Mouse (Mus musculus) spleen, postnatal 10 days (tissue): ENCODE measurements at regions not wholly inside any gene's neighbourhood (a gene's known extent, or its start where the extent isn't known, plus 50 kb on each side); places are given as distances from the start of the nearest gene placed in this dataset.

ENCODE experiments used
- DNase-seq, 2 experiments: peaks; one replicate each; pipeline ENCODE4 v3.0.0; 2021 to 2022; ENCODE audit warnings: low spot score in 2 of 2

DNA sequence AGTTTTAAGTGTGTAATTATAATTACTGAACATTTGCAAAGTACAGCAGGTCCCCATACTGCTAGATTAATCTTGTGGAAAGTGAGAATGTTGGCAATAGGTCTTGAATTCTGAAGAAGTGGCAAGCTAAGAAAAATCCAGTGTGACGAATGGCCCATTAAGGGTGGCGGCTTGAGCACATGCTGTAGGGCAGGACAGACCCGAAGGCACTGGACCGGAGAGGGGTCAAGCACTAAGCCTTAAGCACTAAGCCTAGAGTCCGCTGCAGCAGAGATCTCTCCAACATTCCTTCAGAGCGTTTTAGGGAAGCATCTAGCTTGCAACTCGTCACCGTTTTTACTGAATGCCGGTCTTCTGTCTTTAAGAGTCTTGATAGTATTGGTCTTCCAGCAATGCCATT lies 105.6 kb downstream of the Aldh8a1 start:
- DNase-seq: no peak

DNA sequence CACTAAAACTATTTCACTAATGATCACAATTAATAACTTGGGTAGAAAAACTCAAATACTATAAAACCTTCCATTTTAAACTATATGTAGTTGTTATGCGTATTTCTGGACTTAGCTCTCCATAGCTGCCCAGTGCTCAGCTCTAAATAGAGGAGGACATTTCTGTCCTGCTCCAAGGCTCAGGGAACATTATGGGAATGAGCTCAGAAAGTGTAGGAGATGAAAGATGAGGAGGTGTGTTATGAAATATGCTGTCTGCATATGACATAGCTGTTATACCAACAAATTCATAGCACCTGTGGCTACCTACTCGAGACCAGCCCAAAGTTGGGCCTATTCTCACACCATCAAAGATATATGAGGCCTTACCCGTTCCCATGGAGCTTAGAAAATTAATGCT lies 106.3 kb downstream of the Aldh8a1 start:
- DNase-seq: no peak

DNA sequence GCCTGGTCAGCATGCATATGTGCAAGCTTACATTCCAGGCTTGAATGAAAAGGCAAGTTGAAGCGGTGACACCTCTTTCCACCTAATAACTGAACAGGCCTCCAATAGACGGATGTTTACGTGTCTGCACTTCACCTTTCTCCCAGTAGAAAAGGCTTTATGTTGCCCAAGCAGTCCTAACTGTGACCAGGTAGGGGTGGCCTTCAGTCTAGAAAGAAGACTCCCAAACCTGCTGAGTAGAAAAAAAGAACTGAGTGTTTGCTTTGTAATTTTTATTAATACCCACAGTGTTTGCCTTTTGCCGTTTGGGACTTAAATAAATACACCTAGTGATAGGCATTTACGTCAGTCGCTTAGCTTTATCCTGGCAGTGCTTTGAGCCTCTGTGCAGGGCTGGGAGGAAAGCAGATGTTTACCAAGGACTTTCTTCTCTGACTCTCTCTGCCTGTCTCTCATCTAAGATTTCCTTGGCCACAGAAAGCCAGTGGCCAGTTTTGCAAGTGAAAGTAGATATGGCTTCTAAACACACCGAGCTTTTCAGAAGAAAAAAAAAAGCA lies 104.5 kb upstream of the 1700020N01Rik start:
- DNase-seq: no peak

DNA sequence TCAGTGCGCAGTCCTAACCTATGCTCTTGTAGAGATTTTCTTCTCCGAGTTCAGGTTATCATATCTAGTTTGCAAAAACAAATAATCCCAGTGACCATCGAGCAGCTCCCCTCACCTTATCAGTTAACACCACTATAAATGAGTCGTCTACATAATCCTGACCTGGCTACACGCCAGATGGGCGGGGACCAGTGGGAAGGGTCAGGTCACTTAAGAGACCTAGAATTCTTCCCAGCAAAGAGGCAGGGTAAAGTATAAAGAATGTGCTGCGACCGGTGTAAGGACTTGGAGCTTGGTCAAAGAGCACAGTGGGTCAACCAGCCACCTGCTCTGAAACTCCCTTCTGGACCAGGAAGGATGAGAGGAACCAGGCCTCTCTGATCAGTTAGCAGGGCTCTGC lies 102.0 kb upstream of the 1700020N01Rik start:
- no peak for DNase-seq

DNA sequence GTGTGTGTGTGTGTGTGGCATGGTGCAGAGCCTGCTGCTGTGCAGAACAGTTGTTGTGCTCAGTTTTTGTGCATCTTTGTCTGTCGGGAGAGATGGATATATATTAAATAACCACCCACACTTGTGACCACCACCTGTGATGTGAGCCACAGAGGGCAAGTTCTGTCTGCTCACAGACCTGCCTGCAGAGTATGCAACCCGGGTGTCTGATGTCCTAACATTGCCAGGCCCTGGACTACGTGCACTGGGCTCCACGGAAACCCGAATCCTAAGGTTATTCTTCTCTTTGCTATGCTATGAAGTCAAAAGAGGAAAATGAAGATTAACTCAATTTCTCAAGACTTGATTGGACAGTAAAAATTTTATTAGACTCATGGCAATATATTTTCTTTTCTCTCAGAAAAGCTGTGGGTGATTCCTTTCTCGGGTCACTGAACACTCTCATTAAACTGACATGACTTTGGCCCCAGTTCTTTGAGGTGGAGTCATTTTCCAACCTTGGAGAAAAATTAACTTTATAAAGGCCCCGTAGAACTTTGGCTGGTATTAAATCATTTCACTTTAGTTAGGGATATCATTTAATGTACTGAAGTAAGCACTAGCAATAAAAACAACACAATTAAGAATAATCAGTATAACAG lies 100.6 kb upstream of the 1700020N01Rik start:
- no peak for DNase-seq

DNA sequence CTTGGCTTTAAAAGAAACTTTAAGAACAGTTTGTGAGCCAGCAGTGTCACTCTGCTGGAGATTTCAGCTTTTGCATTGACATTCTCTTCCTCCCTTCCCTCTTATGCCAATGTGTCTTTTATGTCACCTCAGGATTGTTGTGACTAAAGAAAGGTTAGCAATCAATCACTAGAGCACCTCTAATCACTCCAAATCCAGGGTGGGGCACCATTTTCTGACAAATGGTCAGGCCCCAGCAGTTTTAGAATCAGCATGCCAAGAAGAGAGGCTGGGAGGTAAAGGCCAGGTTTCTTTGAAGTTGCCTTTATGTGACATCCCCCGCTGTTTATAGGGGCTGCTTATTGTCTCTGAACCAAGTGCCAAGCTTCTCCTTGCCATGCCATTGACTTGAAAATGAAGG lies 98.4 kb upstream of the 1700020N01Rik start:
- no peak for DNase-seq

DNA sequence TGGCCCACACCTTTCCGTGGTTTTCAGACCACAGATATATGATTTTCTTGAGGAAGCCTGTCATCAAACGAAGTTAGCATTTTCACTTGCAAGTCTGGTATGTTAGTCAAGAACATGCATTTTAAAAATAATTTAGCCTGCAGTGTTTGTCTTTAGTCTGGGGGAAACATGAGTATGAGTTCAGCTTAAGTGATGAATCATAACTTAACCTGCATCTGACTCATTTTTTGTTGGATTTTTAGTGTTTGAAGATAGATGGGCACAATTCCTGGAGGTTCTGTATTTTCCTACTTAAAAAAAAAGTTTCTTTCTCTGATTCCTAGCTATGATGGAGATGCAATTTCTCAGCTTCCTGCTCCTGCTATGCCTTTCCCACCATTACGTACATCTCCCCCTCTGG lies 95.8 kb upstream of the 1700020N01Rik start:
- DNase-seq: no peak

DNA sequence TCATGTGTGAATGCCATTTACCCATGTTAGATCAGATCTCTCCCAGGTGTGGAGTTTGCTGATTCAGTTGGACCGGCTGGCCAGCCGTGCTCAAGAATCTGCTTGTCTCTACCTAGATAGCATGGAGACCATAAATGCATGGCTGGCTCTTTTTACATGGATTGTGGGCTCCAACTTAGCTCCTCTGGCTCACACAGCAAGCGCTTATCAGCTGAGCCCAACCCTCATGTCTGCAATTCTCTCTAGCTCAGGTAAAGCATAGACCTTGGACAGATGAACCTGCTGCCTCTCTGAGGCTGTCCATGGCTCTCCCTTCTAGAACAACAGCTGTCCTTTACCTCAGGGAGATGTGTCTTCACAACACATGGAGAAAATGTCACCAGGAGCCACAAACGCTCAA lies 94.8 kb upstream of the 1700020N01Rik start:
- DNase-seq: no peak

DNA sequence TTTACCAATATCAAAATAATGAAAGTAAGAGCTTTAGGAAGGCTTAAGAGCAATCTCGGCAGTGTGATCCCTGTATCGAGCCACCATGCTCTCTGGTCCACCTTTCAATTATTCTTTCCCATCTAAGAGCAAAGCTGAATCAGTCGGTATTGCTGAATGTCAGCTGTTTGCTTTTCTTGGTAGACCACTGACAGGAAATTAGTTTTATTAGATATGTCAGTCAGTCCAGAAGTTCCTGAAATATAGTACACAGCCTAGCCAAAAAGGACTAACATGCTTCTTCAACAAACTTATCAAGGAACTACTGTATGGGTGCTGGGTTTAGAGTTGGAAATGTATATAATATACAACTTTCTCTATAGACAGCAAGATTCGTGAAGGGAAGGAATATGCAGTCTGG lies 91.3 kb upstream of the 1700020N01Rik start:
- DNase-seq: no peak

DNA sequence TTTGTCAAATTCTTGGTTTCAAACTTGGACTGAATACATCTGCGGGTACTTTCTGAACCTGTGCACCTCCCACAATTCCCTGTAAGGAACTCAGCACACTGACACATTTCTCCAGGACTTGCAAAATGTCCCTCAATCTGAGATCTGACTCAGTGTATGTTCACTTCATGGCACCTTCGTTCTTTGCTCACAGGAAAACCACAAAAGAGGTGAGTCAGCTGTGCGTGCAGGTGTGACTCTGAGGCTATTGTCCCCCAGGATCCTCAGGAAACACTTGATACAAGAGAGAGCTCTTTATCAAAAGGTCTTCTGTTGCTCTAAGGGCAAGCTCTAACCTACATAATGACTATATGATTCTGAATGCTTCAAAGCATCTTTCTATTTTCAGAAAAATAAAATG lies 88.5 kb upstream of the 1700020N01Rik start:
- no peak for DNase-seq

DNA sequence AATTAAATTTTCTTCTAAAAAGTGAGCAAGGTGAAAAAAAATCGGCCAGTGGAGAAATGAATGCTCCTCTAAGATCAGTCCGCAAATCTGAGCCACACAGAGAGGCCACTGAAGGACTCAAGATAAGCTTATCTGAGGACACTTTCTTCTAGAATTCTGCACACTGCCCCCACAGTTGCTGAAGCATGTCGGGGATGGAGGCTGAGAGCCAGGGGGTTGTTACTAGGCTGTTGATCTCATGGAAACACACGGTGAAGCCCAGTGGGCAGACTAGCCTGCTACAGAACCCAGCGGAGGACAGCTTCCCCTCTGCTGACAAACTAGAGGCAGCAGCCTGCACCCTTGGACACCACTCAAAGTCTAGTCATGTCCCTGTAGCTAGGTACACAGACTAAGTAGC lies 81.6 kb upstream of the 1700020N01Rik start:
- DNase-seq: no peak

DNA sequence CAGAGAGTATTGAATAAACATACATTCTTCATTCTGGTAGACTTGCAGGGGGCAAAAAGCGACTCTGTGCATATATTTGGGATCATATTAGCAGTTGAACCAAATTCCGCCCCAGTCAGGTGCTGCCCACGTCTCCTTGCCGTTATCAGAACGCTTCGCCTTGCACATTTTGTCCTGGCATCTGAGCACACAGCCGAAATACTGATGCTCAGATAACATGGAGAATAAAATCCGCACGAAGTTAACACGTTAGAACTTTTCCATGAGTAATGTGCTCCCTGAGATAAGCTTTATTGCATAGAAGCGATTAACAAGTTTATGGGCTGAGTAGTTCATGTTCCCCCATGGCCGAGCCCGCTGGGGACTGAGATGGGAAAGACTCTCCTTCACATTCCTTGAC lies 80.5 kb upstream of the 1700020N01Rik start:
- no peak for DNase-seq

DNA sequence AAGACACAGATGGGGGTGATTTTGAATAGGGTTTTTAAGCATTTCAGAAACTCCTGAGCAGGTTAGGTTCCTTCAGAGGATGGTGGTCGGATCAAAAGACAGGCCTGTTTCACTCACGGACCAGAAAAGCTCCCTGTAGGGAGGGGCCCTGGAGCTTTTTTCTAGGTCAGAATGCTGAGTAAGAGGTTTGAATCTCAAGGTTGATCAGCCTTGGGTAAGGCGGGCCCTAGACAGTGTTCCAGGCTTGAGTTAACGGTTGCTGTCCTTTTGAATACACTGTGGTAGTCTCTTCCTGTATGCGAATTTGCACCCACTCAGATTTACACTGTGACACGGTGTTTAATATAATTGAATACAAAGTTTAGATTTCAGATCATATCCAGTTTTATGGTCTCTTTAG lies 75.2 kb upstream of the 1700020N01Rik start:
- no peak for DNase-seq

DNA sequence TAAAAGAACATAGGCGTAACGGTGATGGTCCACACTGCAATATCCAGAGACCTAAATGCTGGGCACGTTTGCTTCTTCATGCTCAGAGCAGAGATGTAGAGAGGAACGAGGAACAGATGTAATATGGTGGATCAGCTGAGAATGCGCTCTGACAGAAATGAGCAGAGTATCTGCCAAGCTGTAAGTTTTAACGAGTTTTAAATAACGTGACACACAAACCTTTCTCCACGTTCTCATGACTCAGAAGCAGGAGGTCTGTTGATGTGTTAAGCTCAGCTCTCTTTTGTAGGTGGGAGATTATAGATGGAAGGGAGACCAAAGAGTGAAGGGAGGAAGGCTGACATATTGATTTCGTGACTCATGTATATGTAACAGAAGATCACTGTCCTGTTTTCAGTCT lies 72.1 kb upstream of the 1700020N01Rik start:
- DNase-seq: no peak

DNA sequence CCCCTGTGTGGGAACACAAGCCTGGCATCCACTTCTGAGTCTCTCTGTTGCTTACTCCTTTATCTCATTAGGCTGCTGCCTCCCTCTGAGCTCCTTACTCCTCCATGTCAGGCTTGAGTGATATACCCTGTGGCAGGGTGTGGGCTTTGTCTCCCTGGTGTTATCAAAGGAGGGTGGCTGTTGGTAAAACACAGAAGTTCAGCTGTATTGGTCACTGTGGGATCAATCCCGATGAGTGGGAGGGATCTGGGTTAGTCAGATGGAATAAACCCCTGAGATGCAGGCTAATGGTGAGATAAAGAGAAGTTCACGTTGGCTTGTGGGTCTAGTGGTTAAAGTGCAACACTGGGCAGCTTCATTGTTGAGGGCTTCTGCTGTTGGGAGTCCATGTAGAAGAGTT lies 67.4 kb upstream of the 1700020N01Rik start:
- no peak for DNase-seq

DNA sequence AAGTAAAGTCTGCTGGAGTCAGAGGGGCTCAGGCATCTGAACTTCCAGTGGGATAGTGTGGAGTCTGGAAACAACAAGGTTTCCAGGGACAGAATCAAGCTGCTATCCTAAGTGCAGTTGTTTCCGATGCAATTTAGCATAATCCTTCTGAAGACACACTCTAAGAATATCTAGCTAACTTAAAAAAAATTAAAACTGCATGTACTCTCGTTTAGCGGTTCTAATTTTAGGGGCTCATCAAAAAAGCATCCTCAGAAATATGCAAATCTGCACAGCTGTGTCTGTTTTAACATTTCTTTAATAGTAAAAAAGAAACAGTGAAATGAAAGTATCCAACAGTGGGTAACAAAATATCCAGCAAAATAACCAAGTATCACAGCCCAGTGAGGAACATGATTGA lies 64.5 kb upstream of the 1700020N01Rik start:
- DNase-seq: no peak

DNA sequence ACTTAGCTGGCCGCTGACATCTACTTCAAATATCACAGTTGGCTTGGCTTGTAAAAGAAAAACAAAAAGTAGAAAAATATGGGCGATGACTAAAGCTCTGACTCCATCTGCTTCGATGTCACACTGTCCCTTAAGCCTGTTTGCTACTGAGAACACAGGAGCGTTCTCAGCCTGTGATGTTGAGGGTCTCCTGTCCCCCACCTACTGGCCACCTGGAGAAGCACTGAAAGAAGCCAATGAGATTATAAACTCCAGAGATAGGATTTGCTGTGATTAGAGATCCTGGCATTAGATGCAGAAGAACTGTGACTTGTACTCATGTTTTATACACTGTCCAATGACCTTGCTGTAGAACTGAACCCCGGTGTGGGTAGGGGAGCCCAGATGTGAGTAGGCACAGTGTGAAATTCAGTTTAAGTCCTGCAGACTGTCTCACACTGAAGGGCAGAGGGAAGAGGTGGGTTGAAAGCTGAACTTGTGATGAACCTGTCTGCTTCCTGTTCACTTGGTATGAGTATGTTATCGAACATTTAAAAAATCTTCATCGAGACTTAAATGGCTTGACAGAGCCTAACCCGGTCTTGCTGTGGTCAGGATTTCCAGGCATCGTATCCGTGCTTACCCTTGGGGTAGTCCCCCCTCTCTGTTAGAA lies 63.7 kb upstream of the 1700020N01Rik start:
- DNase-seq: peak in 1 of 2 experiments; percentile 22

DNA sequence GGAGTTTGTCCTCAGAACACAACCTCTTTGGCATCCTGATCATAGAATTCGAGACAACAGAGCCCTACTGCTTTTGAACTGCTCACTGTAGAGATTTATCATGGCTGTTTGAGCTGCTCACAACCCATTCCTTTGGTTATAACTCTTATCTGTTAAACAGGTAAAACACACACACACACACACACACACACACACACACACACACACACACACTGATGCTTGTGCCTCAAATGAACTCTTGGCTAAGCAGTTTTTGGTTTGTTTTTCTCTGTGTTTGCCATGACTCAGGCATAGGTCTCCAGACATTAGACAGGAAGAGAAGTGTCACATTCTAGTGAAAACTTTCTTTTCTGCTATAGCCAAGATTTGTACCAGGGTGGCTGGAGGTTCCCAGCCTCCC lies 60.8 kb upstream of the 1700020N01Rik start:
- no peak for DNase-seq

DNA sequence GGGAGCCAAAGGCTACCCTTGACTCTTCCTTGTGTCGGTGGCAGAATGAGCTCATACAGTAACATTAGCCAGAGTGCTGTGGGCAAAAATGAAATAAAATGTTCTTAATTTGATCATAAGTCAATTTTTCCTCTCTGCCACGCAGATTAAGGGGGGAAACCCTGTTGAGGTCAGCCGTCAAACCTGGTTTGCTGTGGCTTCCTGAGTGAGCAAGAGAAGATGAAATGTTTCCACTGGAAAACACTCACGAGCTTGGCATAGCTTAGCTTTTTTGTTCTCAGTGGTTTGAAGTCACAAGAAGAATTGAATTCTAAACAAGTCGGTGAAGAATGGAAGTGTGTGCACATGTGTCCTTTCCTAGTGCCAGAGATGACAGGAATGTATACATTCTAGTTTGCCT lies 57.3 kb upstream of the 1700020N01Rik start:
- no peak for DNase-seq

DNA sequence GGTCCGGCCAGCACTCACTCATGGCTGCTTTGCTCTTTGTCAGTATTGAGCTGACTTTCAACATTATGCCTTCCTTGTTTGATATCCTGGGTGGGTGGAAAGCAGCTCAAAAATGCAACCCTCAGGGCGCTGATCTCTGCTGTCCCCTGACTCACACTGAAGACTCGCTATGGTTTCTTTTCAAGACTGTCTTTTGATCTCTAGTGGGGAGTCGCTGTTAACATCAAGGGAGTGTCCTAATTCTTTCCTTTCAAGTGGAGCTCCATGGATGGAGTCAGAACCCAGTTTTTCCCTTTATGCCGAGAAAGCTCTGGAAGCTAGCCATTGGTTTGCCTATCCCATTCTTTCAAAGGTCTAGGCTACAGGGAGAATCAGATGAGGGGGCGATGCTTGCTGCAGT lies 54.5 kb upstream of the 1700020N01Rik start:
- no peak for DNase-seq
